Mouse (Mus musculus) embryonic facial prominence, embryonic 15.5 days (tissue): ENCODE results near the gene Mrpl52. TPM values are rescaled to one million over a fixed set of nuclear protein-coding genes. Genes with fewer than 3 reads are reported as not detected.

Experiments used
- ATAC-seq: fragments of 200-750 bp; cut with Nextera tagmentation; 2 replicates; pipeline ENCODE4 v1.8.0; 2017; ENCODE audit warnings: low read depth, moderate TSS enrichment; ENCODE audit not compliant: insufficient number of reproducible peaks, low FRiP score, low TSS enrichment
- H3K27ac ChIP-seq: fragments of 300-500 bp; sonication (generic); replicated peaks from 2 replicates; pipeline ENCODE4 v1.5.1; 2015; ENCODE audit warnings: mild to moderate bottlenecking, inconsistent platforms
- H3K27me3 ChIP-seq: fragments of 300-500 bp; sonication (generic); 2 replicates; pipeline ENCODE4 v1.6.1; 2015; ENCODE audit warnings: inconsistent platforms
- H3K36me3 ChIP-seq: fragments of 300-500 bp; sonication (generic); 2 replicates; pipeline ENCODE4 v1.6.1; 2015; ENCODE audit warnings: mild to moderate bottlenecking, inconsistent platforms
- H3K4me1 ChIP-seq: fragments of 300-500 bp; sonication (generic); 2 replicates; pipeline ENCODE4 v1.6.1; 2015; ENCODE audit warnings: inconsistent platforms
- H3K4me2 ChIP-seq: fragments of 300-500 bp; sonication (generic); replicated peaks from 2 replicates; pipeline ENCODE4 v1.6.1; 2015; ENCODE audit warnings: mild to moderate bottlenecking, inconsistent platforms
- H3K4me3 ChIP-seq: fragments of 300-500 bp; sonication (generic); replicated peaks from 2 replicates; pipeline ENCODE4 v1.5.1; 2015; ENCODE audit warnings: mild to moderate bottlenecking, inconsistent platforms
- H3K9ac ChIP-seq: fragments of 300-500 bp; sonication (generic); 2 replicates; pipeline ENCODE4 v1.6.1; 2015; ENCODE audit warnings: inconsistent platforms
- H3K9me3 ChIP-seq: fragments of 300-500 bp; sonication (generic); replicated peaks from 2 replicates; pipeline ENCODE4 v1.6.1; 2016; ENCODE audit warnings: inconsistent platforms
- WGBS: fragments of 180-500 bp; shearing (Covaris S2); methylation state at CpG from one replicate; pipeline ENCODE4 v1.1.7; 2015; 5-methylcytosine and 5-hydroxymethylcytosine counted together
- polyA plus RNA-seq: library from polyadenylated mRNA; unstranded; fragments of >200 nt; fragmentation: Nextera tagmentation; extraction: Ambion mirVana; gene quantifications from 2 replicates; pipeline ENCODE4 v1.2.1, GENCODE M21; 2015

Mrpl52 gene
- polyA plus RNA-seq, 1 experiment from 2014 or later: 228 TPM

- ATAC-seq: no peak
- no peaks in the 10 kb centered on the region for H3K36me3 ChIP-seq
- H3K9me3 ChIP-seq: no peaks in the 10 kb centered on the region
- H3K9ac ChIP-seq: no peak overlapping the region
- no peaks in the 10 kb centered on the region for H3K27me3 ChIP-seq
- 87% methylated on average over 14 of the region's 14 CpGs for WGBS
- H3K4me2 ChIP-seq: no peak overlapping the region
- H3K4me1 ChIP-seq: no peaks in the 10 kb centered on the region
- H3K27ac ChIP-seq: no peak overlapping the region
- H3K4me3 ChIP-seq: no peak overlapping the region
Observed at GRCm38 (mm10) chr14:54457907-54458569, 31.3 kb downstream of the Mrpl52 start.

GRCm38 (mm10) chr14:54462146-54462545 is 35.4 kb downstream of the Mrpl52 start:
- Histone ChIP-seq H3K4me2 (no peak overlapping the region), H3K36me3 (peaks cover 4% of the 10 kb centered on the region; the same call in 1 of the 2 replicates), H3K4me1 (peaks cover 9% of the 10 kb centered on the region; the same call in 1 of the 2 replicates), H3K27me3 (no peaks in the 10 kb centered on the region), H3K4me3 (no peak overlapping the region), H3K9ac (no peak overlapping the region), H3K27ac (no peak overlapping the region), H3K9me3 (no peaks in the 10 kb centered on the region)
- ATAC-seq: no peak
- 79% methylated on average over 4 of the region's 4 CpGs for WGBS

GRCm38 (mm10) chr14:54463108-54463958 is 36.6 kb downstream of the Mrpl52 start:
- H3K9ac ChIP-seq: peak overlapping the region; percentile 64
- no peak; the same call in 1 of the 2 replicates for ATAC-seq
- H3K4me1 ChIP-seq: peaks cover 13% of the 10 kb centered on the region
- H3K27me3 ChIP-seq: no peaks in the 10 kb centered on the region
- H3K36me3 ChIP-seq: peaks cover 16% of the 10 kb centered on the region
- peak overlapping the region; percentile 82 for H3K27ac ChIP-seq
- peak overlapping the region; percentile 91 for H3K4me3 ChIP-seq
- H3K4me2 ChIP-seq: peak overlapping the region; percentile 80
- no peaks in the 10 kb centered on the region for H3K9me3 ChIP-seq
- WGBS: 11% methylated on average over 12 of the region's 12 CpGs

DNA sequence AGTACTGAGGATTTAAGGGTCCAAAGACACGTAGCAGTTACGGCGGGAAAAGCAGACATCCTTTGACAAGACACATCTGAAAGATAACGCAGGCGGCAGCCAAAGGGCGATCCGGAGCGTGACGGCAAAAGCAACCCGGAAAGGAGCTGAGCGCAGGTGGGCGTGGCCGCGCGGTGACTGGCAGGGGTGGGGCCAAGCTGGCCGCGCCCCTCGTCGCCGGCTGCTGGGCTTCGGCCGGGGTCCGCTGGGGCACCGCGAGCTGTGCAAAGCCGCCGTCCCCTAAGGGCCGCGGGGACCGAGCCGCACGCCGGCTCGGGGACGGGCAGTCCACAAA is 37.2 kb downstream of the Mrpl52 start, which contains the start of gene Lrp10:
Gene Lrp10, plus strand, starts transcription at position 179 of the 334 bp plus-strand sequence.
- Histone ChIP-seq H3K9me3 (no peaks in the 10 kb centered on the region), H3K27me3 (no peaks in the 10 kb centered on the region), H3K4me3 (peak within 1 kb of the TSS; percentile 91), H3K4me2 (peak within 1 kb of the TSS; percentile 80), H3K36me3 (peaks cover 21% of the 10 kb centered on the region), H3K9ac (peak within 1 kb of the TSS; percentile 64), H3K4me1 (peaks cover 13% of the 10 kb centered on the region), H3K27ac (peak within 1 kb of the TSS; percentile 82)
- ATAC-seq: peak; percentile 89
- 0% methylated on average over 35 of the region's 35 CpGs for WGBS

DNA sequence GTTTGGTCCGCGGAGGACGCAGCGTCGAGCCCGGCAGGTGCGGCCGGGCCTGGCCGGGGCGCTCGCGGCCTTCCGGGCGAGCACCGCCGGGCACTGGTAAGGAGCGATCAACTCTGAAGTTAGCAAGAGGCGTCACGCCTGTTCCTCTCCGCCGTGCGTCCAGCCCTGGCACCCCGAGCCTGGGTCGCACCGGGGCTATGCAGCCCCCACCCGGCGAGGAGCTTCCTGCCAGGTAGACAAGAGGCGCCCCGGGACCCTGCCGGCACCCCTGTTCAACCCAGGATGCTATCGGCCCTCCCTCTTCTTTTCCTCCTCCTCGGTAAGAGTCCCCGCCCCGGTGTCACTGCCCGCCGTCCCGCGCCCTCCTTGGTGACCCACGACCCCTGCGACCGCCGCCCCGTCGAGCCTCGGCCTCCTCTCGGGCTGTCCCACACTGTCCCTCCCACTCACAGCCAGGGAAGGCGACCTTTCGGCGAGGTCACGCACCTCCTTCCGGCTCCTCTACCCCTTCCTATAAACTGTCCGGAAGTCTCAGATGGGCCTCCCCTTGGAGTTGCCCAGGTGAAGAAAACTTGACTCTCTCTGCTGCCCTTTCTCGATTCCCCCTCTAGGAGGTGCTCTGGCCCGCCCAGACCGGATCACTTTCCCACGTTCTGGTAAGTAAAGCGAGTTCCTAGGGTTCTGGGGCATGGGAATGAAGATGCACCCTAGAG is 37.7 kb downstream of the Mrpl52 start:
- Histone ChIP-seq H3K4me2 (peak overlapping the region; percentile 80), H3K9me3 (no peaks in the 10 kb centered on the region), H3K4me1 (peaks cover 13% of the 10 kb centered on the region), H3K36me3 (peaks cover 26% of the 10 kb centered on the region), H3K9ac (peak overlapping the region; percentile 64), H3K27me3 (no peaks in the 10 kb centered on the region), H3K4me3 (peak overlapping the region; percentile 91), H3K27ac (peak overlapping the region; percentile 82)
- ATAC-seq: peak; percentile 71
- 1% methylated on average over 56 of the region's 57 CpGs for WGBS

- WGBS: 90% methylated on average over 2 of the region's 2 CpGs
Observed at GRCm38 (mm10) chr14:54471467-54471866, 44.8 kb downstream of the Mrpl52 start.

DNA sequence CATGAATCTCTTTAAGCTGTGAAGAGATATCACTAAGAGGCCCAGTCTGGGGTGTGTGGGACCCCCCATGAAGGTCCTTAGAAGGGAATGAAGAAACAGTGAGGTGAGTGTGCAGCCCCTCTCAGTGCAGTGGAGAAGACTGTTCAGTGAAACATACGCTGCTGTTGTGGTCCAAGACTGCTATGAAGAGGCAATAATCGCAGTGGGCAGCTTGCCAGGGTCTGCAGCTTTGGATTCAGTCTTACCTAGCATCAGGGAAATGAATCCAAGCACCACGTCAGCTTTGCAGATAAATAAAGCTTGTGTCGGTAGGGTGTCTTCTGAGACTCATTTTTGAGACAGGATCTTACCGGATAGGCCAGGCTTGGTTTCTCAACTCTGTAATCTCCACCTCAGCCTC is 46.0 kb downstream of the Mrpl52 start:
- Histone ChIP-seq H3K4me1 (peaks cover 24% of the 10 kb centered on the region), H3K27ac (no peak overlapping the region)
- ATAC-seq: no peak

More at GRCm38 (mm10) chr14:54471467-54471866, 44.8 kb downstream of the Mrpl52 start:
- Histone ChIP-seq H3K4me2 (no peak overlapping the region), H3K27ac (no peak overlapping the region), H3K9ac (no peak overlapping the region), H3K4me1 (peaks cover 19% of the 10 kb centered on the region), H3K36me3 (peaks cover 37% of the 10 kb centered on the region), H3K4me3 (no peak overlapping the region), H3K9me3 (no peaks in the 10 kb centered on the region), H3K27me3 (no peaks in the 10 kb centered on the region)
- no peak for ATAC-seq

DNA sequence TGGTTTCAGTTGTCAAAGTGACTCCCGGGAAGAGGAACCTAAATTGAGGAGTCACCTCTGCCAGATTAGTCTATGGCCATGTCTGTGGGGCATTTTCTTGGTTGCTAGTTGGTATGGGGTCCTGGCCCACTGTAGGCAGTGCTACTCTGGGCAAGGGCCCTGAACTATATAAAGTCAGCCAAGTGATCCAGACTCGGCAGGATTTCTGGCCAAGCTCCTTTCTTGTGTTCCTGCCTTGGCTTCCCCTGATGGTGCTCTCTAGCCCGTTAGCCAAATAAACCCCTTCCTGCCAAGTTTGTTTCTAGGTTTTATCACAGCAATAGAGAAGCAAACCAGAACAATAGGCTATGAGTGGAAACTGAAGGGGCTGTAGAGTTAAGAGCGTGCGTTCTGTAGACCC is 48.0 kb downstream of the Mrpl52 start:
- 79% methylated on average over 5 of the region's 5 CpGs for WGBS

More for the DNA sequence above, 46.0 kb downstream of the Mrpl52 start:
- no peaks in the 10 kb centered on the region for H3K9me3 ChIP-seq
- H3K27me3 ChIP-seq: peaks cover 10% of the 10 kb centered on the region
- H3K4me3 ChIP-seq: no peak overlapping the region
- no peak overlapping the region for H3K4me2 ChIP-seq
- 44% methylated on average over 5 of the region's 5 CpGs for WGBS
- H3K36me3 ChIP-seq: peaks cover 28% of the 10 kb centered on the region
- H3K9ac ChIP-seq: no peak overlapping the region

DNA sequence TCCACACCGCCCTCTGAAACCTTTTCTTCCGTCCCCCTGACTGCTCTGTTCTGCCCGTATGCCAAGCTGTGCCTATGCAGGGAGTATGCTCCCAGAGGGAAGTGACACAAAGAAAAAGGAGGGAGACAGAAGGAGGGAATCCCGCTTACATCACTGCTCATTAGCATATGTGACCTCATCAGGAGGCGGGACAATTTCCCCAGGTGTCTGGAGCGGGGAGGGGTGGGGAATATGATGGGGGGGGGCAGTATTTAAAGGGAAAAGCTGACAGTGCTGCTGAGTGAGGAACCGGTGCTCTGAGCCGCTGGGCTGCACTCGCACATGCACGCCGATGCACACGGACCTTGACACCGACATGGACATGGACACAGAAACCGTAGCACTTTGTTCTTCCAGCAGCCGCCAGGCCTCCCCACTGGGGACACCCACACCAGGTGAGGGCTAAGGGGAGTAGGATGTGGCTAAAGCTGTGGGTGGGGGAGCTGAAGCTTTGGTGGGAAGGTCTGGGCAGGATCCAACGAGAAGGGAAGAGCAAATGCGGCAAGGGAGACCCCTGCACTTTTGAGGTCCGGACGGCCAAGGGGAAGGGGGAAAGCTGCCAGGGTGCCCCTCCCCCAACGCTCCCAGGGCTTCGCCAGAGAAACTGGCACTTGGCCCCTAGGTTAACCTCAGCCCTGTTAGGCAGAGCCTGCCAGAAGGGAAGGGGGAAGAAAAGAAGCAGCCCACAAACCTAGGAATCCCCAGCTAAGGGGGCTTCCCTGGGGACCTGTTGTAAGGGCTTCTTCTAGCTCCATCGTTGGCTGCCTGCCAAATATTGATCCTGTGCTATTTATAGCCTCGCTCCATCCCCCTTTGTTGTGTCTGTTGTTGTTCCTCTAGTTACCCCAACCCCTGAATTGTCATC is 49.5 kb downstream of the Mrpl52 start, which contains the start of gene Rem2:
Gene Rem2, plus strand, starts transcription at position 160 of the 904 bp plus-strand sequence.
- Histone ChIP-seq H3K4me2 (peak within 1 kb of the TSS; percentile 84), H3K27me3 (peaks cover 41% of the 10 kb centered on the region), H3K4me3 (peak within 1 kb of the TSS; percentile 46), H3K36me3 (no peaks in the 10 kb centered on the region), H3K27ac (no peak within 1 kb of the TSS), H3K9me3 (no peaks in the 10 kb centered on the region), H3K4me1 (peaks cover 31% of the 10 kb centered on the region), H3K9ac (peak within 1 kb of the TSS; percentile 40)
- 2% methylated on average over 23 of the region's 23 CpGs for WGBS
- peak; percentile 72 for ATAC-seq

More for the DNA sequence above, 48.0 kb downstream of the Mrpl52 start:
- H3K27ac ChIP-seq: no peak overlapping the region
- peaks cover 30% of the 10 kb centered on the region for H3K27me3 ChIP-seq
- H3K36me3 ChIP-seq: peaks cover 9% of the 10 kb centered on the region
- no peak for ATAC-seq
- no peak overlapping the region for H3K4me3 ChIP-seq
- H3K9ac ChIP-seq: no peak overlapping the region
- no peaks in the 10 kb centered on the region for H3K9me3 ChIP-seq
- no peak overlapping the region for H3K4me2 ChIP-seq
- peaks cover 31% of the 10 kb centered on the region for H3K4me1 ChIP-seq

GRCm38 (mm10) chr14:54477172-54477909 is 50.6 kb downstream of the Mrpl52 start:
- no peak for ATAC-seq
- Histone ChIP-seq H3K4me1 (peaks cover 30% of the 10 kb centered on the region), H3K36me3 (no peaks in the 10 kb centered on the region), H3K4me3 (no peak overlapping the region), H3K4me2 (no peak overlapping the region), H3K27ac (no peak overlapping the region), H3K9ac (no peak overlapping the region), H3K9me3 (no peaks in the 10 kb centered on the region), H3K27me3 (peaks cover 41% of the 10 kb centered on the region)
- 77% methylated on average over 15 of the region's 15 CpGs for WGBS
